Mouse (Mus musculus): Measurements from ENCODE around the gene Cep55. TPM values are rescaled to one million over a fixed set of nuclear protein-coding genes. Genes with fewer than 3 reads are reported as not detected.

The Cep55 gene
- polyA plus RNA-seq, 1 experiment from 2014 or later: 60.8 TPM

- 88% methylated on average over 3 of the region's 3 CpGs for WGBS
Observed at GRCm38 (mm10) chr19:38081361-38081760, 26.6 kb downstream of the Cep55 start.

GRCm38 (mm10) chr19:38082931-38083525, 28.2 kb downstream of the Cep55 start:
- Histone ChIP-seq H3K4me1 (ENCODE audit: control insufficient read depth, insufficient read depth, low read length) (no peaks in the 10 kb centered on the region), H3K9ac (ENCODE audit: low read length) (no peak overlapping the region), H3K4me3 (ENCODE audit: low read depth, low read length) (no peak overlapping the region), H3K9me3 (ENCODE audit: control insufficient read depth, low read length) (no peaks in the 10 kb centered on the region), H3K27me3 (ENCODE audit: control insufficient read depth, insufficient read depth, low read length) (no peaks in the 10 kb centered on the region), H3K4me2 (no peak overlapping the region), H3K27ac (ENCODE audit: low read depth, low read length) (no peak overlapping the region), H3K36me3 (ENCODE audit: control insufficient read depth, insufficient read depth, low read length) (no peaks in the 10 kb centered on the region)
- ATAC-seq (ENCODE audit: low FRiP score) (no peak), DNase-seq (ENCODE audit: low spot score, missing footprints) (no peak)
- WGBS: 72% methylated on average over 5 of the region's 5 CpGs

More at GRCm38 (mm10) chr19:38081361-38081760, 26.6 kb downstream of the Cep55 start:
- ATAC-seq (ENCODE audit: low FRiP score) (no peak), DNase-seq (ENCODE audit: low spot score, missing footprints) (peak; percentile 19)
- H3K4me3 ChIP-seq (ENCODE audit: low read depth, low read length): no peak overlapping the region
- no peaks in the 10 kb centered on the region for H3K9me3 ChIP-seq (ENCODE audit: control insufficient read depth, low read length)
- no peaks in the 10 kb centered on the region for H3K4me1 ChIP-seq (ENCODE audit: control insufficient read depth, insufficient read depth, low read length)
- no peak overlapping the region for H3K9ac ChIP-seq (ENCODE audit: low read length)
- no peak overlapping the region for H3K27ac ChIP-seq (ENCODE audit: low read depth, low read length)
- H3K4me2 ChIP-seq: no peak overlapping the region
- H3K27me3 ChIP-seq (ENCODE audit: control insufficient read depth, insufficient read depth, low read length): no peaks in the 10 kb centered on the region
- H3K36me3 ChIP-seq (ENCODE audit: control insufficient read depth, insufficient read depth, low read length): no peaks in the 10 kb centered on the region

GRCm38 (mm10) chr19:38085841-38086240, 31.0 kb downstream of the Cep55 start:
- ATAC-seq (ENCODE audit: low FRiP score) (no peak), DNase-seq (ENCODE audit: low spot score, missing footprints) (no peak)
- 86% methylated on average over 4 of the region's 4 CpGs for WGBS
- Histone ChIP-seq H3K4me2 (no peak overlapping the region), H3K27me3 (ENCODE audit: control insufficient read depth, insufficient read depth, low read length) (no peaks in the 10 kb centered on the region), H3K4me1 (ENCODE audit: control insufficient read depth, insufficient read depth, low read length) (no peaks in the 10 kb centered on the region), H3K27ac (ENCODE audit: low read depth, low read length) (no peak overlapping the region), H3K4me3 (ENCODE audit: low read depth, low read length) (no peak overlapping the region), H3K36me3 (ENCODE audit: control insufficient read depth, insufficient read depth, low read length) (no peaks in the 10 kb centered on the region), H3K9ac (ENCODE audit: low read length) (no peak overlapping the region), H3K9me3 (ENCODE audit: control insufficient read depth, low read length) (no peaks in the 10 kb centered on the region)

GRCm38 (mm10) chr19:38086948-38087551, 32.2 kb downstream of the Cep55 start:
- H3K36me3 ChIP-seq (ENCODE audit: control insufficient read depth, insufficient read depth, low read length): no peaks in the 10 kb centered on the region
- WGBS: 66% methylated on average over 11 of the region's 11 CpGs
- H3K9ac ChIP-seq (ENCODE audit: low read length): no peak overlapping the region
- 0 out of 2 replicates have a peak, but pooled peaks have one; percentile 48 for ATAC-seq (ENCODE audit: low FRiP score)
- 0 out of 2 replicates have a peak, but pooled peaks cover 3% of the 10 kb centered on the region for H3K4me1 ChIP-seq (ENCODE audit: control insufficient read depth, insufficient read depth, low read length)
- DNase-seq (ENCODE audit: low spot score, missing footprints): no peak
- H3K4me2 ChIP-seq: no peak overlapping the region
- no peaks in the 10 kb centered on the region for H3K27me3 ChIP-seq (ENCODE audit: control insufficient read depth, insufficient read depth, low read length)
- no peak overlapping the region for H3K4me3 ChIP-seq (ENCODE audit: low read depth, low read length)
- no peaks in the 10 kb centered on the region for H3K9me3 ChIP-seq (ENCODE audit: control insufficient read depth, low read length)
- H3K27ac ChIP-seq (ENCODE audit: low read depth, low read length): no peak overlapping the region

- 83% methylated on average over 8 of the region's 8 CpGs for WGBS
- Histone ChIP-seq H3K36me3 (ENCODE audit: control insufficient read depth, insufficient read depth, low read length) (no peaks in the 10 kb centered on the region), H3K9me3 (ENCODE audit: control insufficient read depth, low read length) (no peaks in the 10 kb centered on the region), H3K9ac (ENCODE audit: low read length) (no peak overlapping the region), H3K4me3 (ENCODE audit: low read depth, low read length) (no peak overlapping the region), H3K27me3 (ENCODE audit: control insufficient read depth, insufficient read depth, low read length) (no peaks in the 10 kb centered on the region), H3K4me1 (ENCODE audit: control insufficient read depth, insufficient read depth, low read length) (0 out of 2 replicates have a peak, but pooled peaks cover 3% of the 10 kb centered on the region), H3K4me2 (no peak overlapping the region), H3K27ac (ENCODE audit: low read depth, low read length) (no peak overlapping the region)
- ATAC-seq (ENCODE audit: low FRiP score): no peak
- DNase-seq (ENCODE audit: low spot score, missing footprints): no peak
Observed at GRCm38 (mm10) chr19:38089358-38089757, 34.5 kb downstream of the Cep55 start.

GRCm38 (mm10) chr19:38091512-38091985, 36.7 kb downstream of the Cep55 start:
- peak; percentile 59 for DNase-seq (ENCODE audit: low spot score, missing footprints)
- peak; percentile 70; the same call in 1 of the 2 replicates for ATAC-seq (ENCODE audit: low FRiP score)

GRCm38 (mm10) chr19:38096231-38096630, 41.4 kb downstream of the Cep55 start:
- ATAC-seq (ENCODE audit: low FRiP score) (no peak), DNase-seq (ENCODE audit: low spot score, missing footprints) (peak; percentile 83)
- Histone ChIP-seq H3K4me2 (no peak overlapping the region), H3K9me3 (ENCODE audit: control insufficient read depth, low read length) (no peaks in the 10 kb centered on the region), H3K9ac (ENCODE audit: low read length) (no peak overlapping the region), H3K4me1 (ENCODE audit: control insufficient read depth, insufficient read depth, low read length) (peaks cover 10% of the 10 kb centered on the region), H3K27ac (ENCODE audit: low read depth, low read length) (no peak overlapping the region), H3K27me3 (ENCODE audit: control insufficient read depth, insufficient read depth, low read length) (peaks cover 29% of the 10 kb centered on the region), H3K36me3 (ENCODE audit: control insufficient read depth, insufficient read depth, low read length) (no peaks in the 10 kb centered on the region), H3K4me3 (ENCODE audit: low read depth, low read length) (no peak overlapping the region)
- WGBS: 13% methylated on average over 4 of the region's 4 CpGs

More at GRCm38 (mm10) chr19:38091512-38091985, 36.7 kb downstream of the Cep55 start:
- H3K9ac ChIP-seq (ENCODE audit: low read length): no peak overlapping the region
- no peak overlapping the region for H3K4me3 ChIP-seq (ENCODE audit: low read depth, low read length)
- 0 out of 2 replicates have a peak, but pooled peaks cover 3% of the 10 kb centered on the region for H3K4me1 ChIP-seq (ENCODE audit: control insufficient read depth, insufficient read depth, low read length)
- no peak overlapping the region for H3K4me2 ChIP-seq
- H3K27ac ChIP-seq (ENCODE audit: low read depth, low read length): no peak overlapping the region
- peaks cover 9% of the 10 kb centered on the region for H3K27me3 ChIP-seq (ENCODE audit: control insufficient read depth, insufficient read depth, low read length)
- H3K36me3 ChIP-seq (ENCODE audit: control insufficient read depth, insufficient read depth, low read length): no peaks in the 10 kb centered on the region
- 51% methylated on average over 4 of the region's 4 CpGs for WGBS
- no peaks in the 10 kb centered on the region for H3K9me3 ChIP-seq (ENCODE audit: control insufficient read depth, low read length)

GRCm38 (mm10) chr19:38096858-38097758, 42.3 kb downstream of the Cep55 start, which contains the start of gene Ffar4:
Ffar4 (plus strand) TSS chr19:38097071.
- H3K4me2 ChIP-seq: peak within 1 kb of the TSS; percentile 37
- peak within 1 kb of the TSS; percentile 25 for H3K4me3 ChIP-seq (ENCODE audit: low read depth, low read length)
- H3K36me3 ChIP-seq (ENCODE audit: control insufficient read depth, insufficient read depth, low read length): no peaks in the 10 kb centered on the region
- DNase-seq (ENCODE audit: low spot score, missing footprints): peak; percentile 89
- no peak within 1 kb of the TSS for H3K27ac ChIP-seq (ENCODE audit: low read depth, low read length)
- H3K9me3 ChIP-seq (ENCODE audit: control insufficient read depth, low read length): no peaks in the 10 kb centered on the region
- no peak within 1 kb of the TSS for H3K9ac ChIP-seq (ENCODE audit: low read length)
- peak; percentile 55 for ATAC-seq (ENCODE audit: low FRiP score)
- peaks cover 29% of the 10 kb centered on the region for H3K27me3 ChIP-seq (ENCODE audit: control insufficient read depth, insufficient read depth, low read length)
- WGBS: under 1% methylated on average over 77 of the region's 77 CpGs
- H3K4me1 ChIP-seq (ENCODE audit: control insufficient read depth, insufficient read depth, low read length): peaks cover 7% of the 10 kb centered on the region

Data from midbrain, embryonic 11.5 days (tissue).